Mouse (Mus musculus): ENCODE measurements around the gene Grin2b.

- TF ChIP-seq CTCF (IDR thresholded peaks at IDR 0.05; ENCODE audit: low read depth, low read length) (no peak), POLR2A (IDR thresholded peaks at IDR 0.05; ENCODE audit: extremely low read depth, insufficient read depth, low read length) (no peak)
Measured at GRCm38 (mm10) chr6:135831032-135831431, 342.3 kb downstream of the Grin2b start.
